Mouse (Mus musculus) thymus, adult 2 months (tissue): ENCODE measurements around the gene Tead2. TPM values are rescaled to one million over a fixed set of nuclear protein-coding genes. Genes with fewer than 3 reads are reported as not detected.

Experiments used
- DNase-seq: peaks from one replicate; pipeline ENCODE4 v3.0.0; 2021
- H3K27ac ChIP-seq: fragments of 200-500 bp; 2 replicates; pipeline ENCODE4 v1.5.1; 2012; ENCODE audit warnings: low read length, control low read depth; ENCODE audit not compliant: control insufficient read depth, insufficient read depth
- H3K27me3 ChIP-seq: fragments of 200-500 bp; 2 replicates; pipeline ENCODE4 v1.6.1; 2012; ENCODE audit warnings: mild to moderate bottlenecking, low read length, moderate library complexity, mixed read lengths; ENCODE audit not compliant: control insufficient read depth, insufficient read depth
- H3K36me3 ChIP-seq: fragments of 200-500 bp; 2 replicates; pipeline ENCODE4 v1.6.1; 2012; ENCODE audit warnings: mild to moderate bottlenecking, low read length, moderate library complexity; ENCODE audit not compliant: control insufficient read depth, insufficient read depth
- H3K4me1 ChIP-seq: fragments of 200-500 bp; replicated peaks from 2 replicates; pipeline ENCODE4 v1.6.1; 2012; ENCODE audit warnings: low read length; ENCODE audit not compliant: control insufficient read depth, insufficient read depth
- H3K4me3 ChIP-seq: fragments of 200-500 bp; 2 replicates; pipeline ENCODE4 v1.5.1; 2012; ENCODE audit warnings: mild to moderate bottlenecking, low read length, control low read depth, moderate library complexity; ENCODE audit not compliant: control insufficient read depth, insufficient read depth
- CTCF ChIP-seq: fragments of 200-500 bp; IDR thresholded peaks from 2 replicates; pipeline ENCODE4 v1.5.1; 2012; ENCODE audit warnings: mild to moderate bottlenecking, control low read depth, low read length, moderate library complexity, borderline replicate concordance; ENCODE audit not compliant: control insufficient read depth, poor library complexity, insufficient read depth; ENCODE audit errors: extremely low read depth
- POLR2A ChIP-seq: fragments of 200-500 bp; IDR thresholded peaks from 2 replicates; pipeline ENCODE4 v1.6.1; 2012; ENCODE audit warnings: mild to moderate bottlenecking, low read length, control low read depth, moderate library complexity; ENCODE audit not compliant: control insufficient read depth, poor library complexity, insufficient read depth; ENCODE audit errors: extremely low read depth
- whole genome bisulfite sequencing: fragments of 180-500 bp; shearing (Covaris S2); methylation state at CpG from one replicate; pipeline ENCODE4 v1.1.7; 2018; 5-methylcytosine and 5-hydroxymethylcytosine counted together
- polyA plus RNA-seq: library from polyadenylated mRNA; depleted of rRNA; stranded (reverse); fragments of >200 nt; gene quantifications from 2 replicates; pipeline ENCODE4 v1.2.3, GENCODE M21; 2012

Tead2 gene
- polyA plus RNA-seq, 1 experiment = 8.5 TPM

- Histone ChIP-seq H3K36me3 (no peaks in the 10 kb centered on the region), H3K4me1 (peaks cover 24% of the 10 kb centered on the region), H3K27me3 (no peaks in the 10 kb centered on the region), H3K27ac (no peak overlapping the region), H3K4me3 (no peak overlapping the region)
- no peak for DNase-seq
- no peak for TF ChIP-seq CTCF
- TF ChIP-seq POLR2A = no peak
- WGBS = 92% methylated on average over 17 of the region's 17 CpGs
Measured at GRCm38 (mm10) chr7:45235656-45236180, 20.2 kb downstream of the Tead2 start.

DNA sequence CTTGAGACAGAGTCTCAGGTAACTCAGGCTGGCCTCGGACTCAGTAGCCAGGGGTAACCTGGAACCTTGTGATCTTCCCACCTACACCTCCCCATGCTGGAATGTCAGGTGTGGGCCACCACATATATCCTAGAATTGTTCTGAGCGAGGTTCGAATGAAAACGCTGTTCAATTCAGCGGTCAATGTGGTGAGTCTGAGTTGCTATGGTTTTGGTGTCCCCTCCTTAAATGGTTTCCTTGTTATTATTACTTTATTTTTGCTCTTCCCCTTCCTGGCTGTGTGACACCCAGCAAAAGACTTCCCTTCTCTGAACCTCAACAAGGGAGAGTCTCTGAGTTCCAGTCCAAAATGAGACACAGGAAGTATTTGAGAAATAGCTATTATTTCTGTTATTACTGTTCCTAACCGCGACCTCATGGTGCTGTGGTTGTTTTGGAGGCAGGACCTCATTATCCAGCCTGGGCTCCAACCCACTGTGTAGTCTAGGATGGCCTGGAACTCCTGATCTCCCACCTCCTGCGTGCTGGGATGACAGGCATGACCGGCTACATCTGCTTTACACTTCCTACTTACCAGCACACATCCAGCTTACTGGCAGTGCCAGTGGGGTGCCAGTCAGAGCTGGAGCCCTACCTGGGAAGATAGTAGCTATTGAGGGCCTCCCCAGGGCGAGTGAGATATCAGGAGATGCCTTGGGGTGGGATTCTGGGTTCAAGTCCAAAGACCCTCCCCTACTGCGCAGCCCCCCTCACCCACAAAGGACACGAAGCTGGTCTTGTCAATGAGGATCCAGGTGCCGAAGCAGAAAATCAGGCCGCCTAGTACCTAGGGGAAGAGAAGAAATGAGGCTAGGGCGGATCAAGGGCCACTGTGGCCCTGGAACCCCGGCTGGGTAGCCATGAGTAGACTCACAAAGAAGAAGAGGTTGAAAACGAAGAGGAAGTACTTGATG, 22.5 kb downstream of the Tead2 start:
- H3K27me3 ChIP-seq = no peaks in the 10 kb centered on the region
- no peak for DNase-seq
- H3K27ac ChIP-seq = peak overlapping the region; percentile 67
- 21% methylated on average over 17 of the region's 17 CpGs for WGBS
- peaks cover 24% of the 10 kb centered on the region for H3K4me1 ChIP-seq
- H3K4me3 ChIP-seq = peak overlapping the region; percentile 84
- TF ChIP-seq CTCF = no peak
- no peak for TF ChIP-seq POLR2A
- H3K36me3 ChIP-seq = no peaks in the 10 kb centered on the region

- H3K36me3 ChIP-seq = no peaks in the 10 kb centered on the region
- no peak for TF ChIP-seq CTCF
- peak; percentile 79 for DNase-seq
- H3K27ac ChIP-seq = peak within 1 kb of the TSS; percentile 85
- peak within 1 kb of the TSS; percentile 84 for H3K4me3 ChIP-seq
- WGBS = 4% methylated on average over 20 of the region's 20 CpGs
- H3K27me3 ChIP-seq = no peaks in the 10 kb centered on the region
- peaks cover 24% of the 10 kb centered on the region for H3K4me1 ChIP-seq
Measured at GRCm38 (mm10) chr7:45238723-45239496, 23.4 kb downstream of the Tead2 start, which contains the start of gene Cd37. Gene Cd37, minus strand, starts transcription at chr7:45239115.

DNA sequence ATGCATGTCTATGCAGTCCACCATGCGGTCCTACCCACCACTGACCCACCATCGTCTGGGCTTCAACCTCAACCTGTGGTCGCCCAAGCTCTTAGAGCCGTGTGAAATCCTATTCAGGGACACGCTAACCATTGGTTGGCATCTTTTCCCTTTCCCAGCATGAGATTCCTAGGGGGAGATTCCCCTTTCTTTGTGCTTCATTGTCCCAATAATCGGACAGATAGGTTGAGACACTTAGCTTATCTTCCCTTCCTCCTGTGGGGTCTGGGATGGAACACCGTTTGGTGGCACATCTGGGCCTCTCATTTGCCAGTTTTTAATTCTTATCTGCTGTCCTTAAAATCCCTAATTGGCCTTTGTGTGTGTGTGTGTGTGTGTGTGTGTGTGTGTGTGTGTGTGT, 24.6 kb downstream of the Tead2 start:
- H3K27me3 ChIP-seq = no peaks in the 10 kb centered on the region
- H3K36me3 ChIP-seq = no peaks in the 10 kb centered on the region
- no peak overlapping the region for H3K4me3 ChIP-seq
- TF ChIP-seq CTCF (no peak), POLR2A (no peak)
- no peak for DNase-seq
- WGBS = 96% methylated on average over 7 of the region's 7 CpGs
- H3K27ac ChIP-seq = no peak overlapping the region
- peaks cover 24% of the 10 kb centered on the region for H3K4me1 ChIP-seq

DNA sequence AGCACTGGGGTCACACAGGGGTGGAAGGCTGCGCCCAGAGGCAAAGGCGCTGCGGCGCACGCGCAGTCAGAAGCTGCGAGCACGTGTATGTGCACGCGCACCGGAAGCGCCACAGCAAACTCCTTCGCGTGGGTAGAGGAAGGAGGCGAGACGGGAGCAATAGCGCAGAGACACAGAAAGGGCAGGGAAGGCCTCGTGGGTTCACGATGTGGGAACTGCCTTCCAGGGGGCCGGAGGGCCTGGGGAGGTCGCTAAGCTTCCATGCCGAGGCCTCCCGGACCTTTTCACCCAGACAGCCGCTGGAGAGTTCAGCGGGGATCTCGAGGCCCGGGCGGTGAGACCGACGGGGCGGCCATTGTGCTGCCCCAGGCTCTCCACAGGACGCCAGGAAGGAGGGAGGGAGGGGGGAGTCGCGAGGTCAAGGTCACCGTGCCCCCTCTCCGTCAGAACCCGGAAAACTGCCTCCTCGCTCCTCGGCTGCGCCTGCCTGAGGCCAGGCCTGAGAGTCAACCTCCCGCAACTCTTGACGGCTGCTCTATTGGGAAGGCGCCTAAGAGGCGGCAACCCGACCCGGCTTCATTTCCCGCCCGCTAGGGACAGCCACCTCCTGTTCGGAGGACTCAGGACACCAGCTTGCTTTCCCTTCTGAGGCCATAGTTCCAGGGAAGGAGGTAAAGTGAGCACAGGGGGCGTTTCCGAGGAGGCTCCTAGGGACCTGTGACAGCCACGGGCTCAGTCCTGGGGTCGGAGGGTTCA, 25.3 kb downstream of the Tead2 start, which contains the start of gene Slc6a16:
Gene Slc6a16, plus strand, starts transcription at position 453 of the 756 bp plus-strand sequence.
- no peak within 1 kb of the TSS for H3K4me3 ChIP-seq
- H3K36me3 ChIP-seq = no peaks in the 10 kb centered on the region
- no peaks in the 10 kb centered on the region for H3K27me3 ChIP-seq
- WGBS = 94% methylated on average over 53 of the region's 53 CpGs
- no peak for TF ChIP-seq CTCF
- no peak for TF ChIP-seq POLR2A
- no peak within 1 kb of the TSS for H3K27ac ChIP-seq
- H3K4me1 ChIP-seq = peaks cover 24% of the 10 kb centered on the region
- DNase-seq = no peak

- no peak for DNase-seq
- TF ChIP-seq POLR2A (no peak), CTCF (no peak)
Measured at GRCm38 (mm10) chr7:45241389-45241749, 25.8 kb downstream of the Tead2 start.

More at GRCm38 (mm10) chr7:45241389-45241749, 25.8 kb downstream of the Tead2 start:
- H3K4me3 ChIP-seq = no peak overlapping the region
- peaks cover 24% of the 10 kb centered on the region for H3K4me1 ChIP-seq
- no peak overlapping the region for H3K27ac ChIP-seq
- no peaks in the 10 kb centered on the region for H3K36me3 ChIP-seq
- 91% methylated on average over 6 of the region's 6 CpGs for WGBS
- H3K27me3 ChIP-seq = no peaks in the 10 kb centered on the region
